Mouse (Mus musculus) small intestine, adult 2 months (tissue): ENCODE data around the gene Ptprk.

Experiments
- CTCF ChIP-seq: fragments of 200-500 bp; IDR thresholded peaks from 2 replicates; pipeline ENCODE4 v1.5.1; 2012; ENCODE audit warnings: low read depth, mild to moderate bottlenecking, control low read depth, inconsistent platforms, low read length, moderate library complexity, mixed read lengths; ENCODE audit not compliant: insufficient replicate concordance, insufficient read length; ENCODE audit errors: extremely low read depth
- POLR2A ChIP-seq: fragments of 200-500 bp; IDR thresholded peaks from 2 replicates; pipeline ENCODE4 v1.6.1; 2012; ENCODE audit warnings: low read depth, mild to moderate bottlenecking, control low read depth, inconsistent platforms, low read length, moderate library complexity

DNA sequence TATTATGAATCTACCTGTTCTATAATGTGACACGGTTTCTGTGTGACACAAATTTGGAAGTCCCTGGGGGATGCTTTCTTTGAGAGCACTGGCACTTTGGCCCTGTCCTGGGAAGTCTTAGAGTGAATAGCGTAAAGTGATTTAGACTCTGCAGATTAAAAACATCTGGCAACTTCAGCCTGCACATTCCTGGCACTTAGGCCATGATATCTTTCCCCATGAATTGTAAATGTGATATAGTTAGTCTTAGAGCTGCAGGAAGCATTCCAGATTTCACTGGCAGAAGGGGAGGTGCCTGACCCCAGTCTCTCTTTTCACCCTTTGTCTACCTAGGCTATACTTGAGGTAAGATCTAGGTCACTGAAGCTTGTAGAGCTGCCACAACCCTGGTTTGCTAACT, 295.2 kb downstream of the Ptprk start:
- TF ChIP-seq CTCF (no peak), POLR2A (no peak)
